Mouse (Mus musculus): ENCODE results near the gene Slc35f1.

The Slc35f1 gene

GRCm38 (mm10) chr10:53115673-53116398 is 425.5 kb downstream of the Slc35f1 start:
- DNase-seq, result no peak

- DNase-seq, result no peak
These were observed 430.3 kb downstream of the Slc35f1 start for GRCm38 (mm10) chr10:53120608-53121007.

GRCm38 (mm10) chr10:53124365-53124764 is 434.0 kb downstream of the Slc35f1 start:
- no peak for DNase-seq

- no peak for DNase-seq
These were observed 442.4 kb downstream of the Slc35f1 start for GRCm38 (mm10) chr10:53132707-53133106.

GRCm38 (mm10) chr10:53150321-53150720 is 460.0 kb downstream of the Slc35f1 start:
- no peak for DNase-seq

GRCm38 (mm10) chr10:53150916-53151315 is 460.6 kb downstream of the Slc35f1 start:
- no peak for DNase-seq

GRCm38 (mm10) chr10:53156374-53156773 is 466.0 kb downstream of the Slc35f1 start:
- no peak for DNase-seq

GRCm38 (mm10) chr10:53157740-53158139 is 467.4 kb downstream of the Slc35f1 start:
- no peak for DNase-seq
